Mouse (Mus musculus) cerebellum, adult 2 months (tissue): ENCODE results near the gene Pde5a.

Experiments
- CTCF ChIP-seq: fragments of 200-500 bp; IDR thresholded peaks from 2 replicates; pipeline ENCODE4 v1.5.1; 2011; ENCODE audit warnings: low read depth, mild to moderate bottlenecking, control low read depth, low read length, moderate library complexity, borderline replicate concordance; ENCODE audit not compliant: insufficient read depth
- POLR2A ChIP-seq: fragments of 200-500 bp; IDR thresholded peaks from 2 replicates; pipeline ENCODE4 v1.6.1; 2011; ENCODE audit warnings: low read length, control low read depth, borderline replicate concordance; ENCODE audit not compliant: insufficient read depth

GRCm38 (mm10) chr3:122733806-122734205 lies 5.1 kb downstream of the Pde5a start:
- TF ChIP-seq CTCF, result no peak
- TF ChIP-seq POLR2A, result no peak
